Mouse (Mus musculus) midbrain, embryonic 12.5 days (tissue): ENCODE measurements around the gene Slc4a1. TPM values are rescaled to one million over a fixed set of nuclear protein-coding genes. Genes with fewer than 3 reads are reported as not detected.

Source experiments
- microRNA-seq: library from miRNA; unstranded; fragments of <30 nt; microRNA quantifications from one replicate; pipeline ENCODE4, GENCODE M21; 2017
- polyA plus RNA-seq: library from polyadenylated mRNA; unstranded; fragments of >200 nt; fragmentation: Nextera tagmentation; extraction: Ambion mirVana; gene quantifications from 2 replicates; pipeline ENCODE4 v1.2.1, GENCODE M21; 2016

Slc4a1 gene
- polyA plus RNA-seq, 1 experiment from 2014 or later = 30.4 TPM

Small RNAs within 50 kb of the gene (microRNA-seq; reads per million reads assigned to microRNA genes)
- gene Mir6930 = not detected

Other genes with a start within 250 kb of the Slc4a1 start
- gene Nags, start 220.7 kb downstream of the Slc4a1 start, polyA plus RNA-seq = not detected in 2 replicates
- gene Tmem101, start 209.8 kb downstream of the Slc4a1 start, polyA plus RNA-seq = 33.9 and 38.5 TPM in 2 replicates
- 112 and 119 TPM in 2 replicates for gene Lsm12, start 180.9 kb downstream of the Slc4a1 start, polyA plus RNA-seq
- gene G6pc3, start 176.6 kb downstream of the Slc4a1 start, polyA plus RNA-seq = 27.6 and 29.7 TPM in 2 replicates
- gene Hdac5, start 136.0 kb downstream of the Slc4a1 start, polyA plus RNA-seq = 98.4 and 106 TPM in 2 replicates
- 11.8 and 15.2 TPM in 2 replicates for gene BC030867, start 117.3 kb downstream of the Slc4a1 start, polyA plus RNA-seq
- not detected in 2 replicates for gene Asb16, start 97.5 kb downstream of the Slc4a1 start, polyA plus RNA-seq
- gene Tmub2, start 81.3 kb downstream of the Slc4a1 start, polyA plus RNA-seq = 65.5 and 69.4 TPM in 2 replicates
- 24.7 and 26.6 TPM in 2 replicates for gene Atxn7l3, start 69.6 kb downstream of the Slc4a1 start, polyA plus RNA-seq
- 102 and 121 TPM in 2 replicates for gene Ubtf, start 46.5 kb downstream of the Slc4a1 start, polyA plus RNA-seq
- gene Rundc3a, start 27.2 kb upstream of the Slc4a1 start, polyA plus RNA-seq = 117 and 133 TPM in 2 replicates
- gene Slc25a39, start 41.7 kb upstream of the Slc4a1 start, polyA plus RNA-seq = 163 and 173 TPM in 2 replicates
- gene Grn, start 64.1 kb upstream of the Slc4a1 start, polyA plus RNA-seq = 67.0 and 82.7 TPM in 2 replicates
- 17.6 and 18.0 TPM in 2 replicates for gene Fam171a2, start 81.5 kb upstream of the Slc4a1 start, polyA plus RNA-seq
- gene Itga2b, start 103.9 kb upstream of the Slc4a1 start, polyA plus RNA-seq = 5.4 and 7.1 TPM in 2 replicates
- gene Gpatch8, start 190.2 kb upstream of the Slc4a1 start, polyA plus RNA-seq = 72.0 and 78.5 TPM in 2 replicates
- 8.3 and 10.5 TPM in 2 replicates for gene Gm11627, start 213.3 kb upstream of the Slc4a1 start, polyA plus RNA-seq
- gene Fzd2, start 238.2 kb upstream of the Slc4a1 start, polyA plus RNA-seq = 34.7 and 37.9 TPM in 2 replicates